In the genomic region with DNA sequence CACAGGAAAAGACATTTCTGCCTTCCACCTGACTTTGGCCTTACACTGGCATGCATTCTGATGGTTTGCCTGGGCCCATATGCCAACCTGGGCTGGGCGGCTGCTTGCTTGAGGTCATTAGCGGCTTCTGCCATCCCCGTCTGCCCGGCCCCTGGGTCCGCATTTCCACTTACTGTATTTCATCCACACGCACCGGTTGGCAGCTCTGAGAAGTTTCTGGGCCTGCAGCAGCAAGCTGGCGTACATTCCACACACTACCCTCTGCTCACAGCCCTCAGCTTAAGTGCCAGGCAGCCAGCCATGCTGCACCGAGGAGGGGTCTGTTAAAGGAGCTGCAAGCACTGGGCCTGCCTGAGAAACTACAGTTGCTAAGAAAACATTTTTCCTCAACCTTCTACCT, we compare ENCODE assay signal across 10 mouse cellular contexts. TPM values are rescaled to one million over a fixed set of nuclear protein-coding genes. Genes with fewer than 3 reads are reported as not detected.
DNase-seq lines count a peak whose midpoint lies in the region; ATAC-seq and TF ChIP-seq lines count a peak whose summit lies in the region.
"Had no signal": no experiment of that assay in that cellular context is flagged by ENCODE, and none has a peak within 500 bp of the region (broad histone marks: within the 10 kb centered on the region; RNA-seq: fewer than 3 reads in every experiment).

No protein-coding gene starts in this region.

- ATAC-seq in forebrain, embryonic 14.5 days: peak; percentile 42; the same call in 1 of the 2 replicates
- no peak for ATAC-seq in forebrain, embryonic 12.5 days (ENCODE audit: low FRiP score)
- peak; percentile 67; the same call in 1 of the 2 replicates for ATAC-seq in lung, embryonic 16.5 days (ENCODE audit: low read depth)
- no peak; the same call in 1 of the 2 replicates for ATAC-seq in kidney, postnatal 0 days (replicated peaks; ENCODE audit: low FRiP score, low read depth)
- no peak for ATAC-seq in inflammation-experienced regulatory T-cells, adult 6 months

- no peaks in the 10 kb centered on the region for H3K4me1 ChIP-seq in forebrain, embryonic 14.5 days (ENCODE audit: control insufficient read depth, insufficient read depth, low read length)
- H3K4me1 ChIP-seq in forebrain, embryonic 12.5 days: peaks cover 5% of the 10 kb centered on the region
- no peaks in the 10 kb centered on the region for H3K4me1 ChIP-seq in lung, embryonic 16.5 days (replicated peaks; ENCODE audit: control insufficient read depth, insufficient read depth, low read length)
- H3K4me1 ChIP-seq in kidney, postnatal 0 days (replicated peaks; ENCODE audit: insufficient read depth, low read length): 0 out of 2 replicates have a peak, but pooled peaks cover 3% of the 10 kb centered on the region
- H3K4me1 ChIP-seq: midbrain, embryonic 12.5 days had no signal

- peak; percentile 57 for DNase-seq in forebrain, embryonic 14.5 days (ENCODE audit: low spot score)
- DNase-seq in lung, postnatal 14 days: no peak
- peak; percentile 61 to 70 for DNase-seq in cerebellum, postnatal 25 days
- DNase-seq in kidney, postnatal 0 days (ENCODE audit: low spot score): peak; percentile 63
- DNase-seq in urinary bladder, postnatal 25 days (ENCODE audit: low spot score): no peak

- no peaks in the 10 kb centered on the region for H3K9me3 ChIP-seq in forebrain, embryonic 14.5 days (replicated peaks; ENCODE audit: control insufficient read depth, low read length)
- no peaks in the 10 kb centered on the region for H3K9me3 ChIP-seq in forebrain, embryonic 12.5 days
- H3K9me3 ChIP-seq in lung, embryonic 16.5 days (ENCODE audit: control insufficient read depth, low read length): no peaks in the 10 kb centered on the region
- no peaks in the 10 kb centered on the region for H3K9me3 ChIP-seq in kidney, postnatal 0 days (replicated peaks; ENCODE audit: low read length)
- H3K9me3 ChIP-seq: limb, embryonic 12.5 days; midbrain, embryonic 12.5 days had no signal

- no peaks in the 10 kb centered on the region for H3K27me3 ChIP-seq in forebrain, embryonic 14.5 days (replicated peaks; ENCODE audit: control insufficient read depth, insufficient read depth, low read length)
- H3K27me3 ChIP-seq in forebrain, embryonic 12.5 days: no peaks in the 10 kb centered on the region
- no peaks in the 10 kb centered on the region for H3K27me3 ChIP-seq in lung, embryonic 16.5 days (ENCODE audit: control insufficient read depth, insufficient read depth, low read depth, low read length)
- no peaks in the 10 kb centered on the region for H3K27me3 ChIP-seq in kidney, postnatal 0 days (ENCODE audit: insufficient read depth, low read length)
- H3K27me3 ChIP-seq: limb, embryonic 12.5 days; midbrain, embryonic 12.5 days had no signal

- no peak overlapping the region for H3K27ac ChIP-seq in forebrain, embryonic 14.5 days (ENCODE audit: low read depth, low read length)
- H3K27ac ChIP-seq in forebrain, embryonic 12.5 days: no peak overlapping the region
- no peak overlapping the region for H3K27ac ChIP-seq in lung, embryonic 16.5 days (ENCODE audit: low read length)
- H3K27ac ChIP-seq in kidney, postnatal 0 days: 0 out of 2 replicates have a peak overlapping the region, but pooled peaks have one; percentile 68
- H3K27ac ChIP-seq: limb, embryonic 12.5 days; midbrain, embryonic 12.5 days had no signal

- H3K9ac ChIP-seq in forebrain, embryonic 14.5 days (ENCODE audit: low read length): no peak overlapping the region
- H3K9ac ChIP-seq in forebrain, embryonic 12.5 days: no peak overlapping the region
- no peak overlapping the region for H3K9ac ChIP-seq in lung, embryonic 16.5 days (ENCODE audit: low read length)
- H3K9ac ChIP-seq in kidney, postnatal 0 days (ENCODE audit: low read depth, low read length): no peak overlapping the region
- H3K9ac ChIP-seq: limb, embryonic 12.5 days; midbrain, embryonic 12.5 days had no signal

- H3K4me3 ChIP-seq in forebrain, embryonic 14.5 days (ENCODE audit: low read depth, low read length): no peak overlapping the region
- no peak overlapping the region for H3K4me3 ChIP-seq in forebrain, embryonic 12.5 days (replicated peaks)
- no peak overlapping the region for H3K4me3 ChIP-seq in lung, embryonic 16.5 days (ENCODE audit: low read length)
- H3K4me3 ChIP-seq in kidney, postnatal 0 days (replicated peaks; ENCODE audit: low read depth, low read length): no peak overlapping the region
- H3K4me3 ChIP-seq: limb, embryonic 12.5 days; midbrain, embryonic 12.5 days had no signal

- H3K4me2 ChIP-seq in forebrain, embryonic 14.5 days (ENCODE audit: low read length): no peak overlapping the region
- no peak overlapping the region for H3K4me2 ChIP-seq in forebrain, embryonic 12.5 days
- H3K4me2 ChIP-seq in lung, embryonic 16.5 days (ENCODE audit: low read depth, low read length): no peak overlapping the region
- H3K4me2 ChIP-seq in kidney, postnatal 0 days (ENCODE audit: low read length): no peak overlapping the region
- H3K4me2 ChIP-seq: limb, embryonic 12.5 days; midbrain, embryonic 12.5 days had no signal

- no peak for TF ChIP-seq CTCF in kidney, postnatal 0 days (IDR thresholded peaks at IDR 0.05; ENCODE audit: low read depth)

- 80% methylated on average over 9 of the region's 9 CpGs for WGBS in forebrain, embryonic 14.5 days
- 90% methylated on average over 9 of the region's 9 CpGs for WGBS in forebrain, embryonic 12.5 days
- WGBS in lung, embryonic 16.5 days: 75% methylated on average over 9 of the region's 9 CpGs
- WGBS in kidney, postnatal 0 days: 52% methylated on average over 9 of the region's 9 CpGs

- no peaks in the 10 kb centered on the region for H3K36me3 ChIP-seq in forebrain, embryonic 14.5 days (ENCODE audit: control insufficient read depth, insufficient read depth, low read length)
- H3K36me3 ChIP-seq in forebrain, embryonic 12.5 days (replicated peaks): no peaks in the 10 kb centered on the region
- H3K36me3 ChIP-seq in lung, embryonic 16.5 days (ENCODE audit: control insufficient read depth, insufficient read depth, low read length): no peaks in the 10 kb centered on the region
- H3K36me3 ChIP-seq in kidney, postnatal 0 days (ENCODE audit: insufficient read depth, low read length): no peaks in the 10 kb centered on the region
- H3K36me3 ChIP-seq: midbrain, embryonic 12.5 days had no signal

RNA-seq across cellular contexts. Expression of a gene that starts 13.5 kb away (rescaled TPM):
- polyA plus RNA-seq in forebrain, embryonic 14.5 days (2014; fragmentation: Nextera tagmentation; extraction: Ambion mirVana): 16.9 and 20.8 TPM in 2 replicates
- 25.9 and 29.5 TPM in 2 replicates for polyA plus RNA-seq in forebrain, embryonic 12.5 days (2016; fragmentation: Nextera tagmentation; extraction: Ambion mirVana)
- polyA plus RNA-seq in lung, embryonic 16.5 days (2015; fragmentation: Nextera tagmentation; extraction: Ambion mirVana): 15.4 and 15.5 TPM in 2 replicates
- 10.7 and 11.0 TPM in 2 replicates for polyA plus RNA-seq in kidney, postnatal 0 days (2015; fragmentation: Nextera tagmentation; extraction: Ambion mirVana)
- polyA plus RNA-seq in inflammation-experienced regulatory T-cells, adult 6 months (2017; shearing (Covaris generic)): 1 to 10 TPM; 2.0 to 4.4 (median 4.0) TPM

Comparison
In these comparisons a context has a peak if more than half of its experiments do, and no peak if none do; other contexts are left out.
1. ATAC-seq: peak in forebrain, embryonic 14.5 days (single experiment) and lung, embryonic 16.5 days (single experiment); none in forebrain, embryonic 12.5 days (single experiment), kidney, postnatal 0 days (single experiment) and inflammation-experienced regulatory T-cells, adult 6 months (single experiment).
2. DNase-seq: peak in forebrain, embryonic 14.5 days (single experiment), cerebellum, postnatal 25 days (2 of 2) and kidney, postnatal 0 days (single experiment); none in lung, postnatal 14 days (single experiment) and urinary bladder, postnatal 25 days (single experiment).